Mouse (Mus musculus) myocyte (in vitro differentiated cells): ENCODE results near the gene Leng8.

Experiments used
- MAX ChIP-seq: IDR thresholded peaks from one replicate; pipeline ENCODE4 v1.6.1; 2011; ENCODE audit warnings: low read depth, mild to moderate bottlenecking, control low read depth
- MYOD1 ChIP-seq, 3 experiments: IDR thresholded peaks; one replicate each; pipeline ENCODE4 v1.6.1; 2011; ENCODE audit warnings: control low read depth in 2 of 3, low read depth in 2 of 3, mild to moderate bottlenecking in 2 of 3, moderate library complexity in 1 of 3; ENCODE audit not compliant: insufficient read length in 2 of 3, control insufficient read depth in 1 of 3
- POLR2A ChIP-seq: IDR thresholded peaks from one replicate; pipeline ENCODE4 v1.6.1; 2011; ENCODE audit warnings: low read depth, mild to moderate bottlenecking, control low read depth, moderate library complexity; ENCODE audit not compliant: insufficient read length
- TCF12 ChIP-seq: IDR thresholded peaks from one replicate; pipeline ENCODE4 v1.6.1; 2011; ENCODE audit warnings: mild to moderate bottlenecking, control low read depth; ENCODE audit not compliant: poor library complexity, insufficient read depth, severe bottlenecking
- TCF3 ChIP-seq: IDR thresholded peaks from one replicate; pipeline ENCODE4 v1.6.1; 2011; ENCODE audit warnings: low read depth, control low read depth; ENCODE audit not compliant: insufficient read length
- USF1 ChIP-seq: IDR thresholded peaks from one replicate; pipeline ENCODE4 v1.6.1; 2011; ENCODE audit warnings: low read depth, mild to moderate bottlenecking, control low read depth, moderate library complexity

GRCm38 (mm10) chr7:4150059-4150541, 13.3 kb downstream of the Leng8 start, which contains the start of gene Leng9:
- no peak for TF ChIP-seq POLR2A
- no peak for TF ChIP-seq MAX
- no peak for TF ChIP-seq MYOD1 (IDR thresholded peaks at IDR 0.05; ENCODE audit: control insufficient read depth in 1 of 3, insufficient read length in 2 of 3, low read depth in 2 of 3)
- TF ChIP-seq TCF12: no peak
- no peak for TF ChIP-seq TCF3
- TF ChIP-seq USF1: no peak
